Mouse (Mus musculus): ENCODE data around the gene Gga3.
A peak's percentile ranks its signal among the peaks of the same experiment; 100 is the strongest.

Gene Gga3

GRCm38 (mm10) chr11:115630532-115631504 lies 27.0 kb upstream of the Gga3 start:
- no peak for DNase-seq

- peak; percentile 46 for DNase-seq
Observed at GRCm38 (mm10) chr11:115629734-115630531, 26.1 kb upstream of the Gga3 start.

GRCm38 (mm10) chr11:115628465-115629101 lies 24.7 kb upstream of the Gga3 start:
- no peak for DNase-seq

GRCm38 (mm10) chr11:115627705-115628464 lies 24.0 kb upstream of the Gga3 start, which contains the start of gene Slc25a19:
Gene Slc25a19 (minus strand): TSS chr11:115628295.
- peak; percentile 100 for DNase-seq

GRCm38 (mm10) chr11:115626824-115627616 lies 23.2 kb upstream of the Gga3 start:
- peak; percentile 48 for DNase-seq

GRCm38 (mm10) chr11:115625877-115626276 lies 22.0 kb upstream of the Gga3 start:
- peak; percentile 48 for DNase-seq

- no peak for DNase-seq
Observed at GRCm38 (mm10) chr11:115623487-115624070, 19.7 kb upstream of the Gga3 start.

GRCm38 (mm10) chr11:115619949-115620348 lies 16.1 kb upstream of the Gga3 start:
- DNase-seq: no peak

- DNase-seq: no peak
Observed at GRCm38 (mm10) chr11:115618732-115619516, 15.1 kb upstream of the Gga3 start.

- DNase-seq: no peak
Observed at GRCm38 (mm10) chr11:115618001-115618400, 14.2 kb upstream of the Gga3 start.

GRCm38 (mm10) chr11:115616893-115617292 lies 13.0 kb upstream of the Gga3 start:
- no peak for DNase-seq

- DNase-seq: peak; percentile 18
Observed at GRCm38 (mm10) chr11:115616371-115616770, 12.5 kb upstream of the Gga3 start.

GRCm38 (mm10) chr11:115615875-115616274 lies 12.0 kb upstream of the Gga3 start:
- peak; percentile 35 for DNase-seq

GRCm38 (mm10) chr11:115615108-115615825 lies 11.4 kb upstream of the Gga3 start:
- peak; percentile 35 for DNase-seq

GRCm38 (mm10) chr11:115614346-115615107 lies 10.7 kb upstream of the Gga3 start:
- DNase-seq: peak; percentile 54

GRCm38 (mm10) chr11:115613138-115613945 lies 9.5 kb upstream of the Gga3 start:
- DNase-seq: peak; percentile 47

GRCm38 (mm10) chr11:115612410-115613137 lies 8.7 kb upstream of the Gga3 start, which contains the start of gene Mif4gd:
Gene Mif4gd (minus strand): TSS chr11:115612969.
- peak; percentile 93 for DNase-seq
